Mouse (Mus musculus) stomach, embryonic 14.5 days (tissue): Measurements from ENCODE around the gene Atf6b. TPM values are rescaled to one million over a fixed set of nuclear protein-coding genes. Genes with fewer than 3 reads are reported as not detected.
A peak's percentile ranks its signal among the peaks of the same experiment; 100 is the strongest.

Source experiments
- ATAC-seq: fragments of 200-750 bp; cut with Nextera tagmentation; 2 replicates; pipeline ENCODE4 v1.8.0; 2017; ENCODE audit warnings: low read depth, moderate TSS enrichment; ENCODE audit not compliant: insufficient number of reproducible peaks, insufficient read depth, low FRiP score
- H3K27ac ChIP-seq: fragments of 300-500 bp; sonication (generic); 2 replicates; pipeline ENCODE4 v1.5.1; 2014; ENCODE audit warnings: mild to moderate bottlenecking, low read length, moderate library complexity, mixed read lengths
- H3K27me3 ChIP-seq: fragments of 300-500 bp; sonication (generic); 2 replicates; pipeline ENCODE4 v1.6.1; 2014; ENCODE audit warnings: low read length, control low read depth, mixed read lengths; ENCODE audit not compliant: control insufficient read depth, insufficient read depth
- H3K36me3 ChIP-seq: fragments of 300-500 bp; sonication (generic); 2 replicates; pipeline ENCODE4 v1.6.1; 2014; ENCODE audit warnings: mild to moderate bottlenecking, control low read depth, low read length, moderate library complexity, mixed read lengths; ENCODE audit not compliant: control insufficient read depth, insufficient read depth
- H3K4me1 ChIP-seq: fragments of 300-500 bp; sonication (generic); 2 replicates; pipeline ENCODE4 v1.6.1; 2014; ENCODE audit warnings: low read length, control low read depth, mixed read lengths; ENCODE audit not compliant: control insufficient read depth, insufficient read depth
- H3K4me2 ChIP-seq: fragments of 300-500 bp; sonication (generic); replicated peaks from 2 replicates; pipeline ENCODE4 v1.6.1; 2014; ENCODE audit warnings: low read depth, low read length, control low read depth
- H3K4me3 ChIP-seq: fragments of 300-500 bp; sonication (generic); 2 replicates; pipeline ENCODE4 v1.5.1; 2014; ENCODE audit warnings: low read depth, low read length, control low read depth
- H3K9ac ChIP-seq: fragments of 300-500 bp; sonication (generic); replicated peaks from 2 replicates; pipeline ENCODE4 v1.6.1; 2014; ENCODE audit warnings: low read depth, mild to moderate bottlenecking, control low read depth, low read length, moderate library complexity, mixed read lengths
- H3K9me3 ChIP-seq: fragments of 300-500 bp; sonication (generic); 2 replicates; pipeline ENCODE4 v1.6.1; 2016; ENCODE audit warnings: low read depth, low read length, control low read depth; ENCODE audit not compliant: control insufficient read depth
- whole genome bisulfite sequencing: fragments of 180-500 bp; shearing (Covaris S2); extraction: QIAGEN DNeasy Blood & Tissue Kit; methylation state at CpG from one replicate; pipeline ENCODE4 v1.1.7; 2014; 5-methylcytosine and 5-hydroxymethylcytosine counted together
- polyA plus RNA-seq: library from polyadenylated mRNA; unstranded; fragments of >200 nt; fragmentation: Nextera tagmentation; extraction: Ambion mirVana; gene quantifications from 2 replicates; pipeline ENCODE4 v1.2.1, GENCODE M21; 2014

Atf6b gene
- polyA plus RNA-seq, 1 experiment from 2014 or later: 58.3 TPM

GRCm38 (mm10) chr17:34621006-34621405 is 25.9 kb upstream of the Atf6b start:
- peaks cover 35% of the 10 kb centered on the region for H3K36me3 ChIP-seq
- H3K4me2 ChIP-seq: no peak overlapping the region
- no peak overlapping the region for H3K4me3 ChIP-seq
- ATAC-seq: no peak
- H3K9ac ChIP-seq: no peak overlapping the region
- no peaks in the 10 kb centered on the region for H3K27me3 ChIP-seq
- 70% methylated on average over 8 of the region's 8 CpGs for WGBS
- peaks cover under 1% of the 10 kb centered on the region; the same call in 1 of the 2 replicates for H3K4me1 ChIP-seq
- H3K27ac ChIP-seq: no peak overlapping the region
- no peaks in the 10 kb centered on the region for H3K9me3 ChIP-seq

GRCm38 (mm10) chr17:34623161-34623560 is 23.8 kb upstream of the Atf6b start:
- no peaks in the 10 kb centered on the region for H3K9me3 ChIP-seq
- no peaks in the 10 kb centered on the region for H3K27me3 ChIP-seq
- H3K4me2 ChIP-seq: no peak overlapping the region
- ATAC-seq: no peak
- peaks cover 7% of the 10 kb centered on the region; the same call in 1 of the 2 replicates for H3K4me1 ChIP-seq
- H3K36me3 ChIP-seq: peaks cover 21% of the 10 kb centered on the region; the same call in 1 of the 2 replicates
- H3K27ac ChIP-seq: no peak overlapping the region
- H3K4me3 ChIP-seq: no peak overlapping the region
- H3K9ac ChIP-seq: no peak overlapping the region
- WGBS: 86% methylated on average over 9 of the region's 9 CpGs

GRCm38 (mm10) chr17:34624981-34625380 is 22.0 kb upstream of the Atf6b start:
- H3K27ac ChIP-seq: no peak overlapping the region
- H3K36me3 ChIP-seq: peaks cover 17% of the 10 kb centered on the region; the same call in 1 of the 2 replicates
- H3K4me2 ChIP-seq: no peak overlapping the region
- 95% methylated on average over 3 of the region's 3 CpGs for WGBS
- no peak overlapping the region for H3K4me3 ChIP-seq
- no peaks in the 10 kb centered on the region for H3K9me3 ChIP-seq
- peaks cover 24% of the 10 kb centered on the region for H3K4me1 ChIP-seq
- no peak for ATAC-seq
- H3K27me3 ChIP-seq: peaks cover 4% of the 10 kb centered on the region; the same call in 1 of the 2 replicates
- H3K9ac ChIP-seq: no peak overlapping the region

GRCm38 (mm10) chr17:34626062-34626772 is 20.7 kb upstream of the Atf6b start:
- Histone ChIP-seq H3K36me3 (peaks cover 15% of the 10 kb centered on the region; the same call in 1 of the 2 replicates), H3K4me3 (peak overlapping the region; percentile 69), H3K9me3 (no peaks in the 10 kb centered on the region), H3K27me3 (peaks cover 15% of the 10 kb centered on the region), H3K4me2 (peak overlapping the region; percentile 56), H3K27ac (peak overlapping the region; percentile 97; the same call in 1 of the 2 replicates), H3K4me1 (peaks cover 34% of the 10 kb centered on the region), H3K9ac (peak overlapping the region; percentile 50; the same call in 1 of the 2 replicates)
- ATAC-seq: no peak
- WGBS: 50% methylated on average over 16 of the region's 16 CpGs

- H3K4me2 ChIP-seq: peak overlapping the region; percentile 56
- WGBS: 1% methylated on average over 18 of the region's 18 CpGs
- peaks cover 20% of the 10 kb centered on the region for H3K27me3 ChIP-seq
- peaks cover 15% of the 10 kb centered on the region; the same call in 1 of the 2 replicates for H3K36me3 ChIP-seq
- no peaks in the 10 kb centered on the region for H3K9me3 ChIP-seq
- peak overlapping the region; percentile 69 for H3K4me3 ChIP-seq
- ATAC-seq: no peak
- H3K4me1 ChIP-seq: peaks cover 39% of the 10 kb centered on the region
- H3K9ac ChIP-seq: peak overlapping the region; percentile 50; the same call in 1 of the 2 replicates
- peak overlapping the region; percentile 97 for H3K27ac ChIP-seq
These were observed 20.2 kb upstream of the Atf6b start for GRCm38 (mm10) chr17:34626773-34627092.

- WGBS: under 1% methylated on average over 41 of the region's 45 CpGs
- H3K27ac ChIP-seq: peak overlapping the region; percentile 97
These were observed 19.6 kb upstream of the Atf6b start for GRCm38 (mm10) chr17:34627093-34627942.

GRCm38 (mm10) chr17:34627943-34628643 is 18.9 kb upstream of the Atf6b start, which contains the start of gene Ppt2:
Gene Ppt2 (minus strand): TSS chr17:34628510.
- H3K27me3 ChIP-seq: peaks cover 22% of the 10 kb centered on the region
- H3K9me3 ChIP-seq: no peaks in the 10 kb centered on the region
- ATAC-seq: 0 out of 2 replicates have a peak, but pooled peaks have one; percentile 11
- H3K36me3 ChIP-seq: peaks cover 2% of the 10 kb centered on the region; the same call in 1 of the 2 replicates
- peaks cover 42% of the 10 kb centered on the region for H3K4me1 ChIP-seq
- peak within 1 kb of the TSS; percentile 72 for H3K9ac ChIP-seq
- H3K4me3 ChIP-seq: peak within 1 kb of the TSS; percentile 69
- peak within 1 kb of the TSS; percentile 97 for H3K27ac ChIP-seq
- H3K4me2 ChIP-seq: peak within 1 kb of the TSS; percentile 56
- 3% methylated on average over 29 of the region's 29 CpGs for WGBS

More at GRCm38 (mm10) chr17:34627093-34627942, 19.6 kb upstream of the Atf6b start:
- Histone ChIP-seq H3K9me3 (no peaks in the 10 kb centered on the region), H3K36me3 (peaks cover 10% of the 10 kb centered on the region; the same call in 1 of the 2 replicates), H3K9ac (peak overlapping the region; percentile 72), H3K27me3 (peaks cover 22% of the 10 kb centered on the region), H3K4me3 (peak overlapping the region; percentile 69), H3K4me2 (peak overlapping the region; percentile 56), H3K4me1 (peaks cover 42% of the 10 kb centered on the region)
- peak; percentile 85 for ATAC-seq

- no peak for ATAC-seq
- H3K4me3 ChIP-seq: peak overlapping the region; percentile 69
- H3K27ac ChIP-seq: peak overlapping the region; percentile 97
- no peaks in the 10 kb centered on the region; the same call in 1 of the 2 replicates for H3K36me3 ChIP-seq
- H3K4me1 ChIP-seq: peaks cover 42% of the 10 kb centered on the region
- peak overlapping the region; percentile 56 for H3K4me2 ChIP-seq
- peaks cover 22% of the 10 kb centered on the region for H3K27me3 ChIP-seq
- WGBS: 28% methylated on average over 5 of the region's 5 CpGs
- H3K9ac ChIP-seq: peak overlapping the region; percentile 72; the same call in 1 of the 2 replicates
- H3K9me3 ChIP-seq: no peaks in the 10 kb centered on the region
These were observed 18.3 kb upstream of the Atf6b start for GRCm38 (mm10) chr17:34628644-34628967.
